Mouse (Mus musculus) layer of hippocampus, adult 9-11 months (tissue): ENCODE measurements at regions not wholly inside any gene's neighbourhood (a gene's known extent, or its start where the extent isn't known, plus 50 kb on each side); places are given as distances from the start of the nearest gene placed in this dataset.
A peak's percentile ranks its signal among the peaks of the same experiment; 100 is the strongest.

ENCODE experiments used
- DNase-seq: peaks from one replicate; pipeline ENCODE4 v3.0.0; 2022

- DNase-seq = no peak
Measured at GRCm38 (mm10) chr15:64532260-64533120, 285.0 kb upstream of the Gm21798 start.

GRCm38 (mm10) chr15:64533169-64533795, 284.2 kb upstream of the Gm21798 start:
- no peak for DNase-seq

DNA sequence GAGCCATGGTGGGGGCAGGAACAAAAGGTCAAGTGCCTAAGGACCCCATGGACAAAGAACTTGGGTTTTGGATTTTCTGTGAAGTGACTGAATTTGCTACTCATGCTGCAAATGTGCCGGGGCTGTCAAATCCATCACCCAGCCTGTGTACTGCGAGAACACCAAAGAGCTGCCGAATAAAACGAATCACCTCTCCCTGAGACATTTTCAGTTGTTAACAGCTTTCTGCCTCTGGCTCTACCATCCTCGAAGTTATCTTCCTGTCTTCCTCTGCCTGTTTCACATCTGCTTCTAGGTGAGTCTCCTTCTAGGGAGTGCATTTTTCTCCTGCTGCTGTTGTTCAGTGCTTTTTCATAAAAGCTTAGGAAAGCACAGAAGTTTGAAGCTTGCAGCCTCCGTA, 283.3 kb upstream of the Gm21798 start:
- DNase-seq = no peak

DNA sequence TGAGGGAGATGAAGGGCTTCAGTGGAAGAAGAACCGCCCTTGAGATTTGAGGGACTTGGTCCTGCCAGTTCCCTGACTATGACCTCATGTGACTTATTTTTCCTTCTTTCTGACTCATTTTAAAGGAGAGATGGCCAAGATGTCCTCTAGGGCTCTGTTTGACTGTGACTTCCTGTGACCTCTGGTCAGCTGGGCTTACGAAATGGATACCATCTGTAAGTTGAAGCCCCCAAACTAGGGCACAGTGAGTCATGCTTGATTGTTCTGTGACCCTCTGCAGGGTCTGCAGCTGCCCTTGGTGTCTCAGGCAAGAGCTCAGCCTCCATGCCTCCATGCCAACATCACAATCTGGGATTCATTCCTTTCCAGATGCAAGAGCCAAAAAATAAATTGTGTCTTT, 282.3 kb upstream of the Gm21798 start:
- no peak for DNase-seq

DNA sequence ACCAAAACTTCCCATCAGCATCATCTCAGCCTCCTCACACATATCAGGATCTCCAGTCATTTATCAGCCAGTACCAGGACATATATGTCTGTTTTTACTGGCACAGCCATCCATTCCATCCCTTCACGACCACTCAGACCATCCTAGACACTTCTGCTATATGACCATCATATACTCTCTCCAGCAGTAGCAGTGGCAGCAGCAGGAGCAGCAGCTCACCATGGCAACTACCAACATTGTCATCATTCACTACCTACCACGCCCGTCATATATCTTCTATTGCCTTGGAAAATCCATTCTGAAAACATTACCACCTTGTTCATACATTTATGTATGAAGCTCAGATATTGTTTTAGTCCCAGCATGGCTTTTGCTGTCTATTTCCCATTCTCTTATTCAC, 276.1 kb upstream of the Gm21798 start:
- DNase-seq = no peak

DNA sequence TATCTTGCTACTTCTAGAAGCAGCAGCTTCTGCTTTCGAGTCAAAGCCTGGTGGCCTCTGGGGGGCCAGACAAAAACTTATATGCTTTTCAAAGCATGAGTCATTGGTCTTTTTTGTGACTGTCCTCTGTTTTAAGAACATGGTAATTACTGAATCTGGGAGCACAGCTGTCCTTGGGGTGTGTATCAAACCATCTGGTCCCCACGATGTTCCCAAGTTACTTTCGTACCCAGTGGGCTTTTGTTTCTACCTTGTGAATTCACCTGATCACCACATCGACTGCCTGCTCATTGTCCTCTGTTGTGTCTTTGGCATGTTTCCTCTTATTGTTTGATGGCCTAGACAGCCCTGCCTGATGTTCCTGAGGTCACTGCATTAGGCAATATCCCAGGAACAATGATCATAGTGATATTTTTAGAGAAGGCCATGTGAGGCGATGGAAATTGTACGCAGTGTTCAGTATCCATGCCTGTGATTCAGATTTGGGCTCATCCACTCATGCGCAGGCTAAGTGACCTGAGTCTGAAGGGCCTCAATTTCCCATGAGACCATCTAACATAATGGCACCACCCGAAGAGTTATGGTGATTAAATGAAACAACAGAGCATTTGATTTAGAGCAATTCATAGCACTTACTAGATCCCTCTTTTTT, 275.1 kb upstream of the Gm21798 start:
- DNase-seq = peak; percentile 50

GRCm38 (mm10) chr15:64542908-64543307, 274.6 kb upstream of the Gm21798 start:
- DNase-seq = no peak

- no peak for DNase-seq
Measured at GRCm38 (mm10) chr15:64546035-64546434, 271.5 kb upstream of the Gm21798 start.

- no peak for DNase-seq
Measured at GRCm38 (mm10) chr15:64557540-64557939, 260.0 kb upstream of the Gm21798 start.

DNA sequence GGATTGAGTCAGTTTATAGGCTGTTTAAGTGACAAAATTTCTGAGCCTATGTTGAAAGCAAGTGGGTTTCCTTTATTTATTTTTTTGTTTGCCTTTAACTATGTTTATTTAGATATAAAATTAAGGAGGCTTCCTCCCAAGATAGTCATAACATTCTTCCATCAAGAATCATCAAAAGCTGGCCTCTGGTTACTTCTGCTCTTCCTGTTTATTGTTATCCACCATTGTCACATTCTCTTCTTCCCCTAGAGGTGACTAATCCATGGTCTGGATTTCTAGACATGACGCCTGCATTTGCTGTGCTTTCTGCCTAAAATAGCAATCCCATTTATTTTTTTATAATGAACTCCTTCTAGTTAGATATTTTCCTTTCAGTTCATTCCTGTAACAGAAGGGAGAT, 259.3 kb upstream of the Gm21798 start:
- no peak for DNase-seq

- peak; percentile 54 for DNase-seq
Measured at GRCm38 (mm10) chr15:64562431-64563111, 254.9 kb upstream of the Gm21798 start.

DNA sequence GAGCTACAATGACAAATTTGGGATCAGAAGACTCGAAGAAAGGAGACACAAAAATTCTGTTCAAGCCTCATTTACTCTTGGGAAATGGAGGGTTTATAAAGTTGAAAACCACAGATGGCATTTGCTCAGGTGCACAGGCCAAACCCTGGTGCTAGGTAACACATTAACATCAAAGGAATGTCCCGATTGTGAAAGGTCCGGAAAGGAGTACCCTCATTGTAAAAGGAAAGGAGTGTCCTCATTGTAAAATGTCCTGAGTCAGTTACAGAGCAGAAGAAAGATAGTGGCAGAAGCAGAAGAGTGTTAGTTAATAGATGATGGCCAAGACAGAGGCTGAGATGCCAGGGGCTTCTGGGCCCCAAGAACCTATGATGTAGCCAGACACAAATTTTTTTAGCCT, 252.8 kb upstream of the Gm21798 start:
- no peak for DNase-seq

DNA sequence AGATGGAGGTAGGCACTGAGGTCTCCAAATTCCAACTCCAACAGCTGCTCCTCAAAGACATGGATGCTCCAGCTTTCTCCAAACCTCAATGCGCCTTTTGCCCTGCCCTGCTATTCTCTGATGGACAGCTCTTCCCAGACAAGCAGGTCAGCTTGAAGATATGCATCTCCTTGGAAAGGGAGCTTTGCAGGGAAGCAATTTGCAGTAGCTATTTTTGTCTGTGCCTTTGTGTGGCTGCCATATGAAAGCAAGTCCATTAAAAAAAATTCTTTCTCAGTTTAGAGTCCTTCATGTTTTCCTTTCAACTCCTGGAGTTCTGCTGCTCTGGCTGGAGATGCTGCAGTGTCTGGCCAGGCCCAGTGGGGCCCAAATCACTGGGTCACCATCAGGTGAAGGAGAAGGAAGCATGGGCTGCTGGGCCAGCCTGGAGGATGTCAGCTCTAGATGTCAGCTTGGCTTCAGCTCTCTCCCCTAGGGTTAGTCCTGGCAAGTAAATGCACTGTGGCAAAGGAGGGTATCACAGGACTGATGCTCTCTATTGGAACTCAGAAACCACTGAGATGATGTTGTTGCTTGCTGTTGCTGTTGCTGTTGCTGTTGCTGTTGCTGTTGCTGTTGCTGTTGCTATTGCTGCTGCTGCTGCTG, 240.5 kb upstream of the Gm21798 start:
- DNase-seq = no peak

GRCm38 (mm10) chr15:64578991-64579390, 238.5 kb upstream of the Gm21798 start:
- no peak for DNase-seq

- DNase-seq = no peak
Measured at GRCm38 (mm10) chr15:64580481-64580880, 237.0 kb upstream of the Gm21798 start.

DNA sequence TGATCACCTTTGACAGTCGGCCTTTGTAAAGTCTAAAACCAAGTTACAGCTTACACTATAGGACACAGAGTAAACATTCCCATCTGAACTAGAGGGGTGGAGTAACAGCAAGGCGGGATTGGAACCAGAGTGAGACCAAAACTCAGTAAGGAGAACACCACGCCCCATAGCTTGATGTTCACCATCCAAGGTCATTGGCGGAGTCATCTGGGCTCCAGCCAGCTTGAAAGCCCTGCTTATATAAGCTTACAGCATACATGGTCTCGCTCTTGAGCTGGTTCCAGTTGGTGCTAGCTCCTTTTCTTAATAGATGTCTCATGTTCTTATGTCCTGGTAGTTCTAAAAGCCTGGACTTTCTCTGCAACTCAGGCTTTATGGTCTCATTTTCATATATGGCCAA, 236.4 kb upstream of the Gm21798 start:
- DNase-seq = no peak

DNA sequence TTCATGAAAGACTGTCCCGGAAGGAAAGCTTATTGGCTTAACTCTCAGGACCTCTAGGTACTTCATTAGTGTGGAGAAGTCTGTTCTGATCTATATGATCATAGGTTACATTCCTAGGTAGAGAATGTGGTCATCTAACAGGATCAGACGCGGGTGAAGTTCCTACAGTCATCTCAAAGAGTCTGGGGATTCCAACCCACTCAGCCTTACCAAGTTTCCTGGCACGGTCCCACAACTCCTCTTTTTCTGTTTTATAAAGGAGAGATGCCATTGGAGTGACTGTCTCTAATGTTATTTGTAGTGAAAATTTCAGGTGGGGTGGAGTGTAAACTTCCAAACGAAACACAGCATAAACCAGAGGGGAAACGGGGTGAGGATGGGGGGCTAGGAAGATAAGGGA, 233.4 kb upstream of the Gm21798 start:
- DNase-seq = no peak

- DNase-seq = no peak
Measured at GRCm38 (mm10) chr15:64586776-64587175, 230.7 kb upstream of the Gm21798 start.

- peak; percentile 61 for DNase-seq
Measured at GRCm38 (mm10) chr15:64590092-64590881, 227.2 kb upstream of the Gm21798 start.

DNA sequence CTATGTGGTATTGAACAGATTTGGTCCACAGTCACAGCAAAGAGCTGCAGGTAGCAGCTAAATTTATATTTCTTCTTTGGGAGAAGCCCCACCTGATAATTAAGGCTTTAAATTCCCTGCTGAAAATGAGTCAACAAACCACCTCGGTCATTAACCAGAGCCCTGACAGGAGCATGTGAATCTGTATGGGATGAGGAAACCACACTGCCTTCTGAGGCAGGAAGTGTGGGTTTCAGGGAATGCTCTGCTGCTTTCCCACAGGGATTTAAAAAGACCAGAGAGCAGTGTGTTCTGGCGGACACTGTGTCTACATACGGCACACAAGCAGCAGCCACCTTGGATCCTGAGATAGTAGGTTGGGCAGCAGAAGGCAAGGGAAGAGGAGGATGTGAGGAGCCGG, 204.0 kb upstream of the Gm21798 start:
- DNase-seq = no peak

DNA sequence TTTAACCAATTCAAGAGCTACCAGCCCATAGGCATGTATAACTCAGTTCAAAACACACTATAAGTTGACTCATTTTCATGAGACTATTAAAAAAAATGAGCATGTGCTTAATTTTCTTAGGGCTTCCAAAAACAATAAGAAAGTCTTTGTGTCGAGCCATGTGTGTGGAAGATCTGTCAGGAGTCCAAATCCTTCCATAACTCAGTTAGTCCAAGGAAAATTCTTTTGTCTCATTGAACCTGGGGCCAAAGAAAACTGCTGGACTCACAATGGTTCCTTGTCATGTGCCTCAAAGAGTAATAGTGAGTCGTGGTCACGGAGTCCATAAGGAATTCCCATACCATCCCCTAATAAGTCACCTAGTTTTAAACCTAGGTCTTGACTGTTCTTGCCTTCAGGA, 199.0 kb upstream of the Gm21798 start:
- no peak for DNase-seq

GRCm38 (mm10) chr15:64621876-64622275, 195.6 kb upstream of the Gm21798 start:
- DNase-seq = no peak
